Mouse (Mus musculus): ENCODE results near the gene Dand5. TPM values are rescaled to one million over a fixed set of nuclear protein-coding genes. Genes with fewer than 3 reads are reported as not detected.
A peak's percentile ranks its signal among the peaks of the same experiment; 100 is the strongest.

The Dand5 gene
- total RNA-seq, 2 experiments from 2014 or later: 11.9 TPM

- no peak for DNase-seq (ENCODE audit: low spot score in 2 of 2)
- H3K27ac ChIP-seq: peak overlapping the region; percentile 97
- TF ChIP-seq CTCF (conservative IDR thresholded peaks at IDR 0.05): no peak
- no peak overlapping the region for H3K4me3 ChIP-seq
Observed at GRCm38 (mm10) chr8:84790537-84790936, 32.1 kb downstream of the Dand5 start.

GRCm38 (mm10) chr8:84789855-84790486, 32.7 kb downstream of the Dand5 start:
- TF ChIP-seq CTCF (conservative IDR thresholded peaks at IDR 0.05): no peak
- peak in 1 of 2 experiments; percentile 73 for DNase-seq (ENCODE audit: low spot score in 2 of 2)
- peak overlapping the region; percentile 24 for H3K4me3 ChIP-seq
- H3K27ac ChIP-seq: peak overlapping the region; percentile 97

- Histone ChIP-seq H3K4me3 (peak overlapping the region; percentile 24), H3K27ac (peak overlapping the region; percentile 97)
- DNase-seq (ENCODE audit: low spot score in 2 of 2): no peak
- TF ChIP-seq CTCF (conservative IDR thresholded peaks at IDR 0.05): no peak
Observed at GRCm38 (mm10) chr8:84789345-84789744, 33.3 kb downstream of the Dand5 start.

GRCm38 (mm10) chr8:84788896-84789295, 33.7 kb downstream of the Dand5 start:
- no peak overlapping the region; the same call in 1 of the 2 replicates for H3K4me3 ChIP-seq
- no peak for TF ChIP-seq CTCF (conservative IDR thresholded peaks at IDR 0.05)
- peak overlapping the region; percentile 97 for H3K27ac ChIP-seq
- no peak for DNase-seq (ENCODE audit: low spot score in 2 of 2)

- no peak for TF ChIP-seq CTCF (conservative IDR thresholded peaks at IDR 0.05)
- Histone ChIP-seq H3K27ac (peak overlapping the region; percentile 97), H3K4me3 (no peak overlapping the region)
- DNase-seq (ENCODE audit: low spot score in 2 of 2): peak in 1 of 2 experiments; percentile 65
Observed at GRCm38 (mm10) chr8:84787523-84788302, 34.9 kb downstream of the Dand5 start.

GRCm38 (mm10) chr8:84786801-84787467, 35.7 kb downstream of the Dand5 start:
- H3K4me3 ChIP-seq: no peak overlapping the region; the same call in 1 of the 2 replicates
- H3K27ac ChIP-seq: peak overlapping the region; percentile 97
- DNase-seq (ENCODE audit: low spot score in 2 of 2): no peak

GRCm38 (mm10) chr8:84785756-84786677, 36.6 kb downstream of the Dand5 start:
- no peak for TF ChIP-seq CTCF (conservative IDR thresholded peaks at IDR 0.05)
- Histone ChIP-seq H3K27ac (peak overlapping the region; percentile 97), H3K4me3 (peak overlapping the region; percentile 36)
- peak in 1 of 2 experiments; percentile 73 for DNase-seq (ENCODE audit: low spot score in 2 of 2)

More at GRCm38 (mm10) chr8:84786801-84787467, 35.7 kb downstream of the Dand5 start:
- TF ChIP-seq CTCF (conservative IDR thresholded peaks at IDR 0.05): no peak

GRCm38 (mm10) chr8:84785506-84785755, 37.2 kb downstream of the Dand5 start:
- no peak for DNase-seq (ENCODE audit: low spot score in 2 of 2)
- H3K4me3 ChIP-seq: no peak overlapping the region; the same call in 1 of the 2 replicates
- peak overlapping the region; percentile 97 for H3K27ac ChIP-seq
- no peak for TF ChIP-seq CTCF (conservative IDR thresholded peaks at IDR 0.05)

GRCm38 (mm10) chr8:84784681-84785505, 37.7 kb downstream of the Dand5 start:
- no peak for DNase-seq (ENCODE audit: low spot score in 2 of 2)
- Histone ChIP-seq H3K4me3 (peak overlapping the region; percentile 57), H3K27ac (peak overlapping the region; percentile 97)
- no peak for TF ChIP-seq CTCF (conservative IDR thresholded peaks at IDR 0.05)

GRCm38 (mm10) chr8:84783919-84784581, 38.6 kb downstream of the Dand5 start:
- Histone ChIP-seq H3K4me3 (peak overlapping the region; percentile 57), H3K27ac (peak overlapping the region; percentile 97)
- no peak for DNase-seq (ENCODE audit: low spot score in 2 of 2)
- TF ChIP-seq CTCF (conservative IDR thresholded peaks at IDR 0.05): no peak
